Mouse (Mus musculus) heart, embryonic 11.5 days (tissue): ENCODE measurements around the gene Sdk2. TPM values are rescaled to one million over a fixed set of nuclear protein-coding genes. Genes with fewer than 3 reads are reported as not detected.

Source experiments
- ATAC-seq: fragments of 200-750 bp; cut with Nextera tagmentation; replicated peaks from 2 replicates; pipeline ENCODE4 v1.8.0; 2017; ENCODE audit warnings: moderate library complexity; ENCODE audit not compliant: insufficient number of reproducible peaks, low FRiP score, low TSS enrichment
- H3K27ac ChIP-seq: fragments of 300-500 bp; sonication (generic); 2 replicates; pipeline ENCODE4 v1.5.1; 2014; ENCODE audit warnings: mild to moderate bottlenecking, low read depth, low read length
- H3K27me3 ChIP-seq: fragments of 300-500 bp; sonication (generic); 2 replicates; pipeline ENCODE4 v1.6.1; 2014; ENCODE audit warnings: mild to moderate bottlenecking, low read length, mixed read lengths; ENCODE audit not compliant: control insufficient read depth, insufficient read depth
- H3K36me3 ChIP-seq: fragments of 300-500 bp; sonication (generic); 2 replicates; pipeline ENCODE4 v1.6.1; 2014; ENCODE audit warnings: mild to moderate bottlenecking, low read length, moderate library complexity, mixed read lengths; ENCODE audit not compliant: control insufficient read depth, insufficient read depth
- H3K4me1 ChIP-seq: fragments of 300-500 bp; sonication (generic); 2 replicates; pipeline ENCODE4 v1.6.1; 2014; ENCODE audit warnings: low read length; ENCODE audit not compliant: control insufficient read depth, insufficient read depth
- H3K4me2 ChIP-seq: fragments of 300-500 bp; sonication (generic); 2 replicates; pipeline ENCODE4 v1.6.1; 2014; ENCODE audit warnings: mild to moderate bottlenecking, moderate library complexity
- H3K4me3 ChIP-seq: fragments of 300-500 bp; sonication (generic); 2 replicates; pipeline ENCODE4 v1.5.1; 2014; ENCODE audit warnings: low read depth, low read length
- H3K9ac ChIP-seq: fragments of 300-500 bp; sonication (generic); 2 replicates; pipeline ENCODE4 v1.6.1; 2014; ENCODE audit warnings: mild to moderate bottlenecking, low read depth, low read length, moderate library complexity
- H3K9me3 ChIP-seq: fragments of 300-500 bp; sonication (generic); replicated peaks from 2 replicates; pipeline ENCODE4 v1.6.1; 2016; ENCODE audit warnings: low read length; ENCODE audit not compliant: control insufficient read depth
- WGBS: fragments of 180-500 bp; shearing (Covaris S2); extraction: QIAGEN DNeasy Blood & Tissue Kit; methylation state at CpG from one replicate; pipeline ENCODE4 v1.1.7; 2014; ENCODE audit not compliant: insufficient replicate concordance; 5-methylcytosine and 5-hydroxymethylcytosine counted together
- polyA plus RNA-seq: library from polyadenylated mRNA; unstranded; fragments of >200 nt; fragmentation: Nextera tagmentation; extraction: Ambion mirVana; gene quantifications from 2 replicates; pipeline ENCODE4 v1.2.1, GENCODE M21; 2014

Sdk2 gene
- polyA plus RNA-seq, 1 experiment from 2014 or later: 1.9 TPM

- Histone ChIP-seq H3K4me3 (no peak overlapping the region), H3K4me1 (peaks cover 21% of the 10 kb centered on the region), H3K27me3 (no peaks in the 10 kb centered on the region), H3K27ac (no peak overlapping the region), H3K9ac (no peak overlapping the region), H3K4me2 (no peak overlapping the region), H3K36me3 (peaks cover 19% of the 10 kb centered on the region), H3K9me3 (no peaks in the 10 kb centered on the region)
- WGBS: 87% methylated on average over 21 of the region's 21 CpGs
- no peak for ATAC-seq
Measured at GRCm38 (mm10) chr11:113729239-113729638, 337.6 kb downstream of the Sdk2 start.

GRCm38 (mm10) chr11:113727992-113728391 lies 338.9 kb downstream of the Sdk2 start:
- Histone ChIP-seq H3K27ac (no peak overlapping the region), H3K4me1 (peaks cover 8% of the 10 kb centered on the region), H3K4me2 (no peak overlapping the region), H3K4me3 (no peak overlapping the region), H3K36me3 (peaks cover 19% of the 10 kb centered on the region), H3K9me3 (no peaks in the 10 kb centered on the region), H3K27me3 (no peaks in the 10 kb centered on the region), H3K9ac (no peak overlapping the region)
- WGBS: 80% methylated on average over 6 of the region's 6 CpGs
- no peak for ATAC-seq

GRCm38 (mm10) chr11:113726994-113727888 lies 339.6 kb downstream of the Sdk2 start:
- H3K9me3 ChIP-seq: no peaks in the 10 kb centered on the region
- H3K36me3 ChIP-seq: peaks cover 19% of the 10 kb centered on the region
- H3K4me1 ChIP-seq: peaks cover 6% of the 10 kb centered on the region
- no peaks in the 10 kb centered on the region for H3K27me3 ChIP-seq
- 88% methylated on average over 14 of the region's 14 CpGs for WGBS
- no peak overlapping the region for H3K9ac ChIP-seq
- H3K27ac ChIP-seq: no peak overlapping the region
- H3K4me2 ChIP-seq: no peak overlapping the region
- no peak overlapping the region for H3K4me3 ChIP-seq
- ATAC-seq: no peak
